Mouse (Mus musculus) stomach, embryonic 14.5 days (tissue): ENCODE data around the gene Smc6. TPM values are rescaled to one million over a fixed set of nuclear protein-coding genes. Genes with fewer than 3 reads are reported as not detected.

Source experiments
- ATAC-seq: fragments of 200-750 bp; cut with Nextera tagmentation; 2 replicates; pipeline ENCODE4 v1.8.0; 2017; ENCODE audit warnings: low read depth, moderate TSS enrichment; ENCODE audit not compliant: insufficient number of reproducible peaks, insufficient read depth, low FRiP score
- H3K27ac ChIP-seq: fragments of 300-500 bp; sonication (generic); 2 replicates; pipeline ENCODE4 v1.5.1; 2014; ENCODE audit warnings: mild to moderate bottlenecking, low read length, moderate library complexity, mixed read lengths
- H3K27me3 ChIP-seq: fragments of 300-500 bp; sonication (generic); 2 replicates; pipeline ENCODE4 v1.6.1; 2014; ENCODE audit warnings: low read length, control low read depth, mixed read lengths; ENCODE audit not compliant: control insufficient read depth, insufficient read depth
- H3K36me3 ChIP-seq: fragments of 300-500 bp; sonication (generic); 2 replicates; pipeline ENCODE4 v1.6.1; 2014; ENCODE audit warnings: mild to moderate bottlenecking, control low read depth, low read length, moderate library complexity, mixed read lengths; ENCODE audit not compliant: control insufficient read depth, insufficient read depth
- H3K4me1 ChIP-seq: fragments of 300-500 bp; sonication (generic); 2 replicates; pipeline ENCODE4 v1.6.1; 2014; ENCODE audit warnings: low read length, control low read depth, mixed read lengths; ENCODE audit not compliant: control insufficient read depth, insufficient read depth
- H3K4me2 ChIP-seq: fragments of 300-500 bp; sonication (generic); replicated peaks from 2 replicates; pipeline ENCODE4 v1.6.1; 2014; ENCODE audit warnings: low read depth, low read length, control low read depth
- H3K4me3 ChIP-seq: fragments of 300-500 bp; sonication (generic); 2 replicates; pipeline ENCODE4 v1.5.1; 2014; ENCODE audit warnings: low read depth, low read length, control low read depth
- H3K9ac ChIP-seq: fragments of 300-500 bp; sonication (generic); replicated peaks from 2 replicates; pipeline ENCODE4 v1.6.1; 2014; ENCODE audit warnings: low read depth, mild to moderate bottlenecking, control low read depth, low read length, moderate library complexity, mixed read lengths
- H3K9me3 ChIP-seq: fragments of 300-500 bp; sonication (generic); 2 replicates; pipeline ENCODE4 v1.6.1; 2016; ENCODE audit warnings: low read depth, low read length, control low read depth; ENCODE audit not compliant: control insufficient read depth
- WGBS: fragments of 180-500 bp; shearing (Covaris S2); extraction: QIAGEN DNeasy Blood & Tissue Kit; methylation state at CpG from one replicate; pipeline ENCODE4 v1.1.7; 2014; 5-methylcytosine and 5-hydroxymethylcytosine counted together
- polyA plus RNA-seq: library from polyadenylated mRNA; unstranded; fragments of >200 nt; fragmentation: Nextera tagmentation; extraction: Ambion mirVana; gene quantifications from 2 replicates; pipeline ENCODE4 v1.2.1, GENCODE M21; 2014

Smc6 gene
- polyA plus RNA-seq, 1 experiment from 2014 or later: 152 TPM

DNA sequence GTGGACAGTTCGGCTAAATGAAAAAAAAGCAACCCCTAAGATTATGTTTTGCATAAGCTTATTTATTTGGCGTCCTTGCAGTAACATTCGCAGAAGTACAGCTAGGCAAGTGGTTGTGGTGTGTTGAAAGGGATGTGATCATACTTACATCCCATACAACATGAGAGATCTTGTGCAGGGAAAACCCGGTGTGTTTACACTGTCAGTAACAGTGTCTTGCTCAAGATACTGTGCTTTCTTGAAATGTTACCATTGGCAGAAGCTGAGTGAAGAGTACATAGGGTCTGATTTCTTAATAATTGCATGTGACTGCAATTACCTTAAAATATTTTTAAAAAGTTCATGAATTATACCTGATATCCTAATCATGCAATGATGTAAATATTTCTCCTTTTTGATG is 6.9 kb downstream of the Smc6 start:
- peaks cover 21% of the 10 kb centered on the region for H3K36me3 ChIP-seq
- H3K4me3 ChIP-seq: no peak overlapping the region
- no peaks in the 10 kb centered on the region for H3K27me3 ChIP-seq
- H3K4me2 ChIP-seq: no peak overlapping the region
- no peaks in the 10 kb centered on the region for H3K9me3 ChIP-seq
- no peak for ATAC-seq
- no peak overlapping the region for H3K9ac ChIP-seq
- peaks cover 4% of the 10 kb centered on the region; the same call in 1 of the 2 replicates for H3K4me1 ChIP-seq
- no peak overlapping the region for H3K27ac ChIP-seq
- 92% methylated on average over 4 of the region's 4 CpGs for WGBS

GRCm38 (mm10) chr12:11273185-11273584 is 7.5 kb downstream of the Smc6 start:
- Histone ChIP-seq H3K4me1 (peaks cover under 1% of the 10 kb centered on the region; the same call in 1 of the 2 replicates), H3K4me3 (no peak overlapping the region), H3K36me3 (peaks cover 25% of the 10 kb centered on the region), H3K9ac (no peak overlapping the region), H3K27me3 (no peaks in the 10 kb centered on the region), H3K4me2 (no peak overlapping the region), H3K9me3 (no peaks in the 10 kb centered on the region), H3K27ac (no peak overlapping the region)
- 68% methylated on average over 1 of the region's 1 CpGs for WGBS
- ATAC-seq: no peak

- Histone ChIP-seq H3K4me1 (no peaks in the 10 kb centered on the region), H3K36me3 (peaks cover 48% of the 10 kb centered on the region), H3K27ac (no peak overlapping the region), H3K4me3 (no peak overlapping the region), H3K4me2 (no peak overlapping the region), H3K27me3 (no peaks in the 10 kb centered on the region), H3K9me3 (no peaks in the 10 kb centered on the region), H3K9ac (no peak overlapping the region)
- ATAC-seq: no peak
- 89% methylated on average over 2 of the region's 2 CpGs for WGBS
Observed at GRCm38 (mm10) chr12:11276632-11277031, 10.9 kb downstream of the Smc6 start.

DNA sequence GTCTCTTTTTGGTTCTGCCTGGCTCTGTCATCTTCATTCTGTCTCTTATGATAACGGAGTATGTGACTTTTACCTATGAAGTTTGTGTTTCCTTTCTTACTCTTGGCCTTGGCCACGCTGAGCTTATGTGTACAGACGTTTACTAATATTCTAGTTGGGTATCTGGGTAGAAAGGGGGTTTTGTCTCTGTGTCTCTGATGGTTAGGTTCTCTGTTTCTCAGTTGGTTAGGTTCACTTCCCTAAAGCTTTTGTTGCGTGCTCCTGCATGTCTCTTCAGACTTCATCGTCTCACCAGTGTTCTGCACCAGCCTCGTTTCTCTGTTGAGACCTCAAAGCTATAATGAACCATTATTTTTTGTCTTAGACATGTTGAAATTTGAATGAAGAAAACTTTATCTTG is 11.5 kb downstream of the Smc6 start:
- Histone ChIP-seq H3K4me2 (no peak overlapping the region), H3K4me3 (no peak overlapping the region), H3K27me3 (no peaks in the 10 kb centered on the region), H3K9ac (no peak overlapping the region), H3K36me3 (peaks cover 48% of the 10 kb centered on the region), H3K27ac (no peak overlapping the region), H3K9me3 (no peaks in the 10 kb centered on the region), H3K4me1 (no peaks in the 10 kb centered on the region)
- WGBS: 93% methylated on average over 6 of the region's 6 CpGs
- ATAC-seq: no peak

DNA sequence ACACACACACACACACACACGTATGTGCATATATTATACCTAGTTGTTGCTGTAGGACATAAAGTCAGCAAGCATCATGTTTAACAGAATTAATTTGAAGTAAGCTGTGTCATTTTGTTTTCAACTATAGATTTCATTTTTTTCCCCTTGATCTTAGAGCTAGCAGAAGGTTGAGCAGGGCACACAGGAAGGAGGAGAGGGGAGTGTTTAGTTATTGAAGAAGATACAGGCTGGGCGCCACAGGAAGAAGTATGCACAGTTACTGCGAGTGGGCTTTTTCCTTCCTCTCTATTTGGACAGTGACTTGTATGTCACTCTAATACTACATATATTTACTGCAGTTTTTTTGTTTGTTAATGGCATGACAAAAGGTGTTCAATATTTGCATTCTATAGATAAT is 14.2 kb downstream of the Smc6 start:
- Histone ChIP-seq H3K27ac (no peak overlapping the region), H3K9me3 (no peaks in the 10 kb centered on the region), H3K36me3 (peaks cover 44% of the 10 kb centered on the region)

DNA sequence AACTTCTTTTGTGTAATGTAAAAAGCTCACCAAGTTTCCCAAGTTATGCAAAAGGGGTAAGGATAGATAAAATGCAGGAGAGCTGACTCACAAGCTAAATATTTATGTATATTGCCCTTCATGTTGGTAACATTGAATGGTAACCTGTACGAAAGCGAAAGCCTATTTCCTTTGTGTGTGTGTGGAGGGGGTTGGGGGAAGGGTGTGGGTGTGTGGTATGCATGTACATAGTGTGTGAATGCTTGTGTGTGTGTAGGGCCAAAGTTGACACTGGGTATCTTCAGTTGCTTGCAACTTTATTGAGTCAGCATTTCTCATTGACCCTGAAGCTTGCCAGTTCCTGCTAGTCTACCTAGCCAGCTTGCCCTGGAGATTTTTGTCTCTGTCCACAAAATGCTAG is 15.9 kb downstream of the Smc6 start:
- H3K4me2 ChIP-seq: no peak overlapping the region
- no peak overlapping the region for H3K4me3 ChIP-seq
- no peak overlapping the region for H3K9ac ChIP-seq
- 87% methylated on average over 2 of the region's 2 CpGs for WGBS
- H3K9me3 ChIP-seq: no peaks in the 10 kb centered on the region
- H3K36me3 ChIP-seq: peaks cover 59% of the 10 kb centered on the region
- H3K27ac ChIP-seq: no peak overlapping the region
- no peaks in the 10 kb centered on the region for H3K4me1 ChIP-seq
- no peak for ATAC-seq
- no peaks in the 10 kb centered on the region for H3K27me3 ChIP-seq

More for the DNA sequence above, 14.2 kb downstream of the Smc6 start:
- Histone ChIP-seq H3K9ac (no peak overlapping the region), H3K4me2 (no peak overlapping the region), H3K4me3 (no peak overlapping the region), H3K4me1 (no peaks in the 10 kb centered on the region), H3K27me3 (no peaks in the 10 kb centered on the region)
- no peak for ATAC-seq
- 92% methylated on average over 3 of the region's 3 CpGs for WGBS

- Histone ChIP-seq H3K27me3 (no peaks in the 10 kb centered on the region), H3K4me1 (no peaks in the 10 kb centered on the region), H3K4me2 (no peak overlapping the region), H3K9ac (no peak overlapping the region), H3K4me3 (no peak overlapping the region), H3K9me3 (no peaks in the 10 kb centered on the region), H3K36me3 (peaks cover 60% of the 10 kb centered on the region), H3K27ac (no peak overlapping the region)
- no peak for ATAC-seq
- WGBS: 92% methylated on average over 2 of the region's 2 CpGs
Observed at GRCm38 (mm10) chr12:11286382-11286781, 20.7 kb downstream of the Smc6 start.

DNA sequence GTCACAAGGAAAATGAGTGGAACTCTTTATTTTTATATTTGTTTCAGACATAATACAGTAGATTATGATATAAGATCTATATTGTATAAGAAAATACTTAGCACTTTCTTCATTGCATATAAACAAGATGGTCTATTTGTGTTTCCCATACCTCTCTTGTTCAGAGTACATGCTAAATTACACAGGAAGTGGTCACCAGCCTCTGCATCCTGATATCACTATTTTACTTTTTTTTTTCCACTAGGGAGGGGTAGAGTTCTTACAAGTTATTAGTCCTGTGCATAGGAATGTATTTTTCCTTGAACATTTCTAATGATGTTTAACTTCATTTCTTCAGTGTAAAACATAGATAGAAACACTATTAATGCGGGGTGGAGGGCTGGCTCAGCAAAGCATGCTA is 35.2 kb downstream of the Smc6 start:
- Histone ChIP-seq H3K27ac (no peak overlapping the region), H3K4me1 (no peaks in the 10 kb centered on the region), H3K36me3 (peaks cover 54% of the 10 kb centered on the region), H3K4me2 (no peak overlapping the region), H3K4me3 (no peak overlapping the region), H3K9ac (no peak overlapping the region), H3K27me3 (no peaks in the 10 kb centered on the region), H3K9me3 (no peaks in the 10 kb centered on the region)
- no peak for ATAC-seq
- 91% methylated on average over 1 of the region's 1 CpGs for WGBS
